Mouse (Mus musculus): ENCODE results near the gene Pth2. TPM values are rescaled to one million over a fixed set of nuclear protein-coding genes. Genes with fewer than 3 reads are reported as not detected.
A peak's percentile ranks its signal among the peaks of the same experiment; 100 is the strongest.

Pth2 gene
- polyA plus RNA-seq, 3 experiments from 2014 or later, result not detected

DNA sequence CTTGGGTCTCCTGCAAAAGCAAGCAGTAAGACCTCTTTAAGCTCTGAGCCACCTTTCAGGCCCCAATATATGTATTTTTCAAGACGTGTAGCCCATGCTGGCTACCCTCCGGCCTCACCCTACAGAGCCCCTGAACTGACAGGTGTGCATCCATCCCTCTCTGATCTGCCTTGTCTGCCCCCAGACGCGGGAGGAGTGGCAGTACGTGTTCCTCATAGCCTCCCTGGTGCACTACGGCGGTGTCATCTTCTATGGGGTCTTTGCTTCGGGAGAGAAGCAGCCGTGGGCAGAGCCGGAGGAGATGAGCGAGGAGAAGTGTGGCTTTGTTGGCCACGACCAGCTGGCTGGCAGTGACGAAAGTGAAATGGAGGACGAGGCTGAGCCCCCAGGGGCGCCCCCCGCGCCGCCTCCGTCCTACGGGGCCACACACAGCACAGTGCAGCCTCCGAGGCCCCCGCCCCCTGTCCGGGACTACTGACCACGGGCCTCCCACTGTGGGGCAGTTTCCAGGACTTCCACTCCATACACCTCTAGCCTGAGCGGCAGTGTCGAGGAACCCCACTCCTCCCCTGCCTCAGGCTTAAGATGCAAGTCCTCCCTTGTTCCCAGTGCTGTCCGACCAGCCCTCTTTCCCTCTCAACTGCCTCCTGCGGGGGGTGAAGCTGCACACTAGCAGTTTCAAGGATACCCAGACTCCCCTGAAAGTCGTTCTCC is 6.1 kb upstream of the Pth2 start:
- no peak for ATAC-seq

DNA sequence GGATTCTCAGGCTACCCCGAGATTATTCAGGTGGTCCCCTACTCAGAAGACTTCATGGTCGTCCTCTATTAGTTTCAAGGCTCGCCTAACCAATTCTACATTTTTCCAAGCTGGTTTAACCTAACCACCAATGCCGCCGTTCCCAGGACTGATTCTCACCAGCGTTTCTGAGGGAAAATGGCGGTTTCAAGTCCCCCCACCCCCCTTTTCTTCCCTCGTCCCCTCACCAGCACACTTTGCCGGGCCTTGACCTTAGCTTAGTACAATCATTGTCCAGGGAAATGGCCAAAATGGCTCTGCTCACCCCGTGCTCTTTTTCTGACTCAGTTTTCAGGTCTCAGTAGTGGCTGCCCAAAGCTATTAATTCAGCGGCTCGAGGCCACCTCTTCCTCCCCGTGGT is 5.4 kb upstream of the Pth2 start:
- no peak for ATAC-seq

DNA sequence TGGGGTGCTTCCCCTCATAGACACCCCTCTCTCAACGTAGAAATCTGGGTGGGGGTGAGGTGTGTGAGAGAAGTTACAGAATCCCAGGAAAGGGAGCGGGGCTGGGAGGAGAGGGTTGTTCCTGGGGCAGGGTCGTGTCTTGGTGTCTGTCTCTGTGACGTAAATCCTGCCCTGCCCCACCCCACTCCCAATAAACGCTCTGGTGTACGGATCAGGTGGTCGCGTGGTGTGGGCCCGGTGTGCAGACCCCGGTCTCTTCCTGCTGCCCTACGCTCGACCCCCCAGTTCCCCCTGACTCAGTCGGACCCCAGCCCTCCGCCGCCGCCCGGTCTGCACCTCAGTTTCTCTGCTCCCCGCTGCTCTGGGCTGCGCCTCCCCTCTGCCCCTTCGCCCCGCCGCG is 4.9 kb upstream of the Pth2 start:
- no peak for ATAC-seq

DNA sequence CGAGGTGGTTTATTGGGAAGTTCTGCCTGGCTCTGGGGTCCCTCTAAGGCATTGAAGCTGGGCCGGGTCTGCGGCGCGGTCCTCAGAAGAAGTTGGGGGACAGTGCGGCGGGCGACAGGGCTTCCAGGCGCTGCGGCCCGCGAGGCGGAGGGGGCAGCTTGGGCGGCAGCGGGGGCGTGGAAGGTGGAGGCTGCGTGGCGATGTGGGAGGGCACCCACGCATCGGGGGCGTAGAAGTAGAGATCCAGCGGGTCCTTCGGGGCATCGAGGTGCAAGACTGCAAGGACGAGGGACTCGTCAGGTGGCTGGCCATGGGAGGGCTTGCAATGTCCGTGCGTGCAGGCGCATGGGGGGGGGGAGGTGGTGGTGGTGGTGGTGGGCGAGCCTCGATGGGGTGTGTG is 4.4 kb upstream of the Pth2 start:
- no peak for ATAC-seq

DNA sequence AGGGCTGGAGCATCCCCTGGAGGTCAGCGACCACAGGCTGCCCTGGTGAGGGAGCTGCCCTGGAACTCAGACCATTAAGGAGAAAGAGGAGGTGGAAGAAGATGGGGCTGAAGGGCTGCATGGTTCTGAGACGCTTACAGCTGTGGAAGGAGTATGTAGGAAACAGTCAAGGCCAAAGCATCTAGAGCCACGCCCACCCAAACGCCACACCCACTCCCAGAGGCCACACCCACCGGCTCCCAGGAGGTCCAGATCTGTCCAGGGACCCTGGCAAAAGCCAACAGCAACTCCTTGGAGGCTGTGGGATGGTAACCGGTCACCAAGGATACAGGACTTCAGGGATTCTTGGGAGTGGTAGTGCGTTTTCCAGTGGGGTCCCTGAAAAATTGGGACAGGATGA is 2.2 kb upstream of the Pth2 start:
- ATAC-seq, result no peak

DNA sequence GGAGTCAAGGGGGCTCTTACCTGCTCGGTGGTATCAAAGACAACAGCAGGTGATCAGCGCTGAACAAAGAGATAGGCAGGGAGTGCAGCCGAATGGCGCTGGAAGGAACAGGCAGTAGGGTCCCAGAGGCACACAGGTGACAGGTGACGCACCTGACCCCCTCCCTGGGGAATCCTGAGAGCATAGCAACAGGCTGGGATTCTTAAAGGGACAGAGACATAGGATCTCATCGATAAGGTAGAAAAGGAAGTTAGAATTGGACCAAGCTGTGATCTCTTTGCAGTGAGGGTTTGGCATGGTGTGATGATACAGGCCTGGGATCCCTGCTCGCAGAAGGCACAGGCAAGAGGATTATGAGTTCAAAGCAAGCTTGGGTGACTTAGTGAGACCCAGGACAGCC is 1.3 kb upstream of the Pth2 start, which contains the start of gene Gfy:
Gene Gfy, minus strand, starts transcription at position 101 of the 400 bp plus-strand sequence.
- no peak for ATAC-seq

DNA sequence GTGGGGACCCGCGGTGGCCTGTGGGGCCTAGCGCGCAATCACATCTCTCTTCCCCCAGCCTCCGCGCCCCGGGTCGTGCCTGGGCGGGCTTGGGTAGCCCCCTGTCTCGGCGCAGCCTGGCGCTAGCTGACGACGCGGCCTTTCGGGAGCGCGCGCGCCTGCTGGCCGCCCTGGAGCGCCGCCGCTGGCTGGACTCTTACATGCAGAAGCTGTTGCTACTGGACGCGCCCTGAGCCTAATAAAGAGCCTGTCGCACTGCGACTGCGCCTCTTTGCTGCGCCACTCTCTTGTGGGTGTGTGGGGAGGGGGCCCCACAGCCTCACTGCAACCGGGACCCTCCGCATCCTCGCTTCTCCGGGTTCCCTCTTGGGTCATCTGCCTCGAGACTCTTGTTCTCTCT is 745 bp downstream of the Pth2 start:
- no peak for ATAC-seq

DNA sequence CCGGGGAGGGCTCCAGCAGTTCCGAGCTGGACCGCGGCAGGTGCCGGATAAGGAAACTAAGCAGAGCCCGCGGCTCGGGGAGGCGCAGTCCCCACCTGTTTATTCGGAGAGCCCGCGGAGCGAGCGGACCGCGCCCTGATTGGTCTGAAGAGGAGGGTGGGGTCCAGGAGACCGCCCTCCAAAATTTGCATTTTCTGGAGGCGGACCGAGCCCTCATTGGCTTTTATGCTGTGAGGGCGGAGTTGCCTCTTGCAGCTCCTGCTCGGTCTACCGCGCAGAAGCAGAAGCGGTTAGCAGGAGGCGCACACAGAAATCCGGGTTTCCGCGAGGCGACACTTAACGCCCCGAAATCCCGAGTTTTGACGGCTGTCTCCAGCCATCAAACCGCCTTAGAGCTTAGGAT is 1.4 kb downstream of the Pth2 start:
- peak; percentile 94 for ATAC-seq

DNA sequence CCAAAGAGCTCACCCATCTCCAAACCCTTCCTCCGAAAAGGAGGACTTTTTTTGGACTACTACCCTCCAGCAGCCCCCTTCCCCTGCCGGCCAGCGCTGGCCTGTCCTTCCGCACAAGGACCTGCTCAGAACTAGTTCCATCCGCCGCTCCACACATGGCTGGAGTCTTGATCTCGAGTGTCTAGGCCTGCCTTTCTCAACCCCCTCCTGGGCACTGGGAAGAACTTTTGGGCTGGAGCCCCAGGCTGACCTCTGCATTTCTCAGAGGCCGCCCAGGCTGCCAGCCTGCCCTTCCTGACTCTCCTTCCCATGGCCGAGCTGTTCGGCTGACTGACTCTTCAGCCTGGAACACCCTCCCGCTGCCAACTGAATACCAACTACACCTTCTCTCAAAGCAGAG is 1.8 kb downstream of the Pth2 start:
- no peak for ATAC-seq

DNA sequence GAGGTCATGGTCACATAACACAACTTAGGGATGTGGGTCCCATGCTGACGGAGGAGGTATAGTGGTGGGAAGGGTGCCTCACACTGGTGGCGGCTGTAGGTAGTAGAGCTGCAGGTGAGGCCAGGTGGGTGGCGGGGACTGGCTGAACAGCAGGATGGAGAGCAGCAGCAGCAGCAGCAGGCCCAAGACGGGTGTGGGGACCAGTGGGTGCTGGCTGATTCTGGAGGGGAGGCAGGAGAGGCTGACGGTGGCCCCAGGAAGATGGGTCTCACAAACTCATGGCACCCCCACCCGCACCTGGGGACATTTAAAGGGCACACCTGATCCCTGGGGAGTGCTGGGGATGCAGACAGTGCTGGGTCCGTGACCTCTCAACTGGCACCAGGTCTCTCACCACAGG is 2.9 kb downstream of the Pth2 start:
- ATAC-seq, result no peak

DNA sequence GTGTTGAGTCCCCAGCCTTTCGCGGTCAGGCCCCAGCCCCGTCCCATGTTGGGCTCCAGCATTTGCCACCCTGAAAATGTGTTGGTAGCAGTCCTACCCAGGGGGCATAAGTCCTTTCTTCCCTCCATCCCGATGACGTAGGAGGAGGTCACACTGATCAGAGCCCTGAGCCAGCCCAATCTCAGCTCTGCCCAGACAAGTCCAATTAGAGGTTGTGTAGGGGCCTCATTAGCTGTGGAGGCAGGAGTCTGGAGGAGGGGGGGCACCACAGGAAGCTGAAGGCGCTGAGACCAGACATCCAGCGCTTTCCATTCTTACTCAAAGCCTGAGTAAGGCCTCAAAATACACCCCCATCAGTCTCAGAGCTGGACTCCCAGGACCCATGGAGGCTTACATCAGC is 5.1 kb downstream of the Pth2 start:
- ATAC-seq, result no peak

DNA sequence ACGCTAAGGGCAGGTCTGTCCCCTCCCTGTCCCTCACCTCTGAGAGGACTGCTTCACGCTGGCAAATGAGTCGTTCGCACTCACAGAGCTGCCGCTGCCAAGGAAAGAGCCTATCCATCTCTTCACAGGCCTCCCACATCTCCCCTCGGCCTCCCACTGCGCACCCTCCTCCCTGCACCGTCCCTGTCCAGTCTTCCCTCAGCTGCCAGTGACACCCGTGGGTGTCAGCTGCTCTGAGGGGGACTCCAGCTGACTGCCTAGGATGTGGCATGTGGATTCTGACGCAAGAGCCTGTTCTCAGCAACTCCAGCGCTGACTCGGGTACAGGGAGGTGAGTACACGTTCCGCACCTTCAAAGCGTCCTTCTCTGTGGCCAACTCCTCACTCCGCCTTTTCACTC is 8.8 kb downstream of the Pth2 start:
- no peak for ATAC-seq

DNA sequence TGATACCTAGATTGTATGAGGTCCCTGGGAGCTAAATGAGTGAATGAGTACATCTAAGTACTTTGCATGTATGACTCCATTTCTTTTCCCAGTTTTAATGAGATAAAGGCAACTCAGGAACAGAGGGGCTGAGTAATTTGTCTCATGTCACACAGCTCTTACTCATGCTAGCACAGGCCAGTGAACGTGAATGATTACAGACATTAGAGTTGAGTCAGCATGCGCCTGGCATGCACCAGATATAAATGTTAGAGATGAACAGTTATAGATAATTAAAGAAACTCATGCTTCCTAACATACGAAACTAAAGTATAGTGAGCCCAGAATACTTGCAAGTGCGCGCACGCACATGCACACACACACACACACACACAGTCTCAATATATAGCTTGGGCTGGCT is 9.4 kb downstream of the Pth2 start:
- ATAC-seq, result no peak

DNA sequence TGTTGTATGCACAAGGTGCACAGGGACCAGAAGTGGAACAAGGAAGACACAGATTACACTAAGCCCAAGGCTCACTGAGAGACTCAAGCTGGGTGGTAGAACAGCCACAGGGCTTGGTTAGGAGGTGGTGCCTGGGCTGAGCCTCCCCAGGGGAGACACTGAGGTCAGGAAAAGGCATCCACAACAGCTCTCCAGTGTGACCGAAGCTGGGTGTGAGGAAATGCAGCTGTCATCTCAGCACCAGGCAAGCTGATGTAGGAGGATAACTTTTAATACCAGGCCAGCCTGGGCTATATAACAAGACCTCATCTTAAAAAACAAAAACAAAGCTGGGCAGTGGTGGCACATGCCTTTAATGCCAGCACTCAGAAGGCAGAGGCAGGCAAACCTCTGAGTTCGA is 10.4 kb downstream of the Pth2 start:
- ATAC-seq, result no peak

DNA sequence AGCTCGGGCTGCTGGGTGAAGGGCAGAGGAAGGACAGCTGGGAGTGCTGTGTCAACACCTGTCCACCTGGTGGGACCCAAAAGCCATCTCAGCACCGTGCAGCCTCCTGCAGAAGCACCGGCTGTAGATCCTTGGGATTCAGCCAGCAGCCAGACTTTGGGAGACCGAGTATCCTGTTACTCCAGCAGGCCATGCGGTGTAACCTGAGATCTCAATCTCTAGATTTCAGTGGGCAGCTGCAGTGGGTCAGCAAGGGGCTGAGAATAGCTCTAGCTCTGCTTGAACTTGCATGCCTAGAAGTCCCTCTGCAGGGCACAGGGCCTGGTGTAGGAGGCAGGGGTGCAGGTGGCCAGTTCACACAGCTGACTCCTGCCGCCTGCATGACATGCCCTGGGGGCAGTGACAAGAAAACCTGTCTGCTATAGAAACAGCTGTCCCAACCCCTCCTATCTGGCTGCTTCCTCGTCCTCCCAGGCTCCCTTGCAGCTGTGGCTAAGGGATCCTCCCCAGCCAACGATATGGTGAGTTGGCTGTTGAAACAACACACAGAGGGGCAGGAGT is 11.1 kb downstream of the Pth2 start:
- no peak for ATAC-seq

DNA sequence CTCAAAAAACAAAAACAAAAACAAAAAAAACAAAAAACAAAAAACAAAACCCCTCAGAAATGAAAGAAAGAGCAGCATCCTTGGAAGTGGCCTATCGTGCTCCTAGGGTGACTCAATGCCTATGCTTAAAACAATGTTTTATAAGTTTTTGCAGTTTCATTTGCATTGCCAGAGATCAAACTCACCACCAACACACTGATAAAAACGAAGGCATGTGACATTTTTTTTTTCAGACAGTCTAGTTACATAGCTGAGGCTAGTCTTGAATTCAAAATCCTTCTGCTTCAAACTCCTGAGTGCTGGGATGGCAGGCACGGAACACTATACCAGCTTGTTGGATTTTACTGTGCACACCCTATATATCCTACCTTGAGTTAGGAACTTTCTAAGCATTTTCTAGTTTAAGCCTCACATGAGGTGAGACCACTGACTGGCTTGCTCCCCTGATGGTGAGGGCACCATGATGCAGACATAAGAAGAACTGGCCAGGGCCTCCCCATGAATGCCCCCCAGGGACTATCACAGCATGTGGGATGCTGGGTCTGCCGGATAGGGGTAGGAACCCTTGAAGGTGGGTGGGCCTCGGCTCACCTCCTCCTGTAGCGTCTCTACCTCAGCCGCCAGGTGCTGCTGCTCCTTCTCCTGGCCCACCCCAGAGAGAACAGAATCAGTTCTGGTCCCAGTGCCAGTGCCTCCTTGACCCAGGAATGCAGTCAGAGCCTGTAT is 12.0 kb downstream of the Pth2 start:
- ATAC-seq, result no peak

DNA sequence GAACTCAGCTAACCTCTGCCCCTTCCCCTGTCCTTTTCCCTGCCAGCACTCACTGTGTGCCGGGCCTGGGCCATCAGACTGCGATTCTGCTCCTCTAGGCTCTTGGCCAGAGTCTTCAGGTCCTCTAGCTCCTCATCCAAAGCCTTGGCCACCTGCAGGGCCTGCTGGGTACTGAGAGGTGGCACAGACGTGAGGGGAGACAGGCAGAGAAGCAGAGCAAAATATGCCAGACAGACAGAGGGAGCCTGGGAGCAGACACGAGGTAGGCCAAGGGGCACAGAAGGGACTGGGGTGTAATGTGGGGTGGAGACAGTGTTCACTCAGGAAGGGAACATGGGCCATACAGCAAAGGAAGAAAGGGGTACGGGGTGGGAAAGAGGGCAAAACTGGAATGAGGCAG is 12.6 kb downstream of the Pth2 start:
- ATAC-seq, result no peak

DNA sequence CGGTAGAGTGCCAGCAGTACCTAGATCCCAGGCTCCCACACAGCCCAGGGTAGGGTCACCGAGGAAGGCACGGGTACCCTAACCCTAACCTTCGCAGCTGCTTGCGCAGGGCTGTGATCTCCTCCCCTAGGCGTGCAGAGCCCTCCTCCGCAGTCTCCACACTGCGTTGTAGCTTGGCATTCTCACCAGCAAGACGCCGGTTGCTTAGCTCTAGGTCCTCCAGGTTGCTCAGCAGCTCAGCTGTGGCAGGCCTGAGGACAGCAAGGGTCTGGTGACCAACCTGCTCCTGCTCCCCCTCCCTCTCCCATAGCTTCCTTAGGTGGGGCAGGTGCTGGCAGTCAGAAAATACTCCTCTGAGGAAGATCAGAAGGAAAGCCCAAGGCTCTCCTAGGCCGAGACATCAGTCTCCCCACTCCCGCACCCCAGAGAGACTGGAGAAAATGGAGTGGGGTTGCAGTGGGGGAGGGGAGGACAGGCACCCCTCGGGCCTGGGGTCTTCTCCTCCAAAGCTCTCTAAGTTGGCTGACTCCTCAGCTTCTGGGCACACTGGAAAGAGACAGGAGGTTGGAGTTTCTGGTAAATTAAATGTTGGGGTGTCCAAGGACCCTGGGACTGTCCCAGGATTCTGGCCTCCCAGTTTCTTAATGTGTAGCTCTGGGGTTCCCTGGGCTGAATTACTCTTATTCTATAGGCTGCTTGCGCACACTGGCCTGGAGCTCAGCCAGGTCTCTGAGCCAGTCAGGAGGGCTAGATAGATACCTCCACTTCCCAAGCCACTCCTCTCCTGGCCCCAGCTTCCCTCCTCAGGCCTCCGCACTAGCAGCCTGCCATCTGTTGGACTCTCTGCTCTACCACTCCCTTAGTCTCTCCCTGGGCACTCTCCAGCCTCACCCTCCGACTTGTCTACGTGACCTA is 13.3 kb downstream of the Pth2 start:
- no peak for ATAC-seq

DNA sequence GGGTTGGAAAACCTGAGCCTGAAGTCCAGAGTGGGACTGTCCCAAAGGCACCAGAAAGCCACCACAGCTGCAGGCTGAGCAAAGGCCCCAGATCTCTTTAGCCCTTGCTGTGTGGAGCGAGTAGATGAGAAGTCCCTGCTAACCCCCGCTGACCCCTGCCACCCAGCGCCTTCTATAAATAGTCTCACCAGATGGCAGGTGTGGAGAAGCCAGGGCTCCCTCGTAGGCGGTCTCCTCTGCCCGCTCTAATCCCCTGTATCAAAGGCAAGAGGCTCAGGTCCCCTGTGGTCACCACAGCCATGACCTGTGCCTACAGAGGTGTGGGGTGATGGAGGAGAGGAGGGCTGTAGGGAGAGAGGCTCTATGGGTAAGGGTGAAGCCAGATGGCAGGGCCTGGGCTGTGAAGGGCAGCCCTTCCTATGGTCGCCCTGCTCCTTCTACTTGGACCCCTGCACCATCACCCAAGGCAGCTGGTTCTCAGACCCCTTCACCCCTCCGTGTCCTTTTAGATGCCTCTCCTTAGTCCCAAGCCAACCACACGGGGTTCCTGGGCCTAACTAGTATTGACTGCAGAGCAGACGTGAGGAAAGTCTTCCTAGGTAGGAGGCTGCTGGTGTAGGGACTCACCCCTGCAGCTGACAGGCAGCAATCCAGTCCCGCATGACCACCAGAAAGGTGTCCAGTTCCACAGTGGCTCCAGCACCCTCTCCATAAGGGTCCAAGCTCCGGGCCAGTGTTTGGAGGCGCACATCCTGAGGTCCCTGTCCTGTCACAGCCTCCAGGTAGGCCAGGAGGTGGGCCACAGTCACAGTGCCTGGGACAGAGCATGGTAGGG is 14.8 kb downstream of the Pth2 start:
- no peak for ATAC-seq

DNA sequence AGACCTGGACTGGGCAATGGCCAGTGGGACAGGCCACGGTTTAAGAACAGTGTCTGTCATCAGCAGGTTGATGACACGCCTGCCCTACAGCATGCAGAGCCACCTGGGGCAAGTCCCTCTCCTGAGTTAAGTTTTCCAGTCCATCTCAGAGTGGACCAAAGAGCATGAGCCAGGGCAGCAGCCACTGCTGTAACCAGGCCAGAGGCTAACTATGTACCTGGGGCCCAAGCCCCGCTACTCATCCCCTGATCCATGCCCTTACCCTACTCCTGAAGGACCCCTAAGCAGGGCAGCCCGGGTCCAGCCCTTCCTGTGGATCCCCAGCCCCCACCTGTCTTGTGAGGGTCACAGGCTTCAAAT is 15.4 kb downstream of the Pth2 start:
- ATAC-seq, result no peak

DNA sequence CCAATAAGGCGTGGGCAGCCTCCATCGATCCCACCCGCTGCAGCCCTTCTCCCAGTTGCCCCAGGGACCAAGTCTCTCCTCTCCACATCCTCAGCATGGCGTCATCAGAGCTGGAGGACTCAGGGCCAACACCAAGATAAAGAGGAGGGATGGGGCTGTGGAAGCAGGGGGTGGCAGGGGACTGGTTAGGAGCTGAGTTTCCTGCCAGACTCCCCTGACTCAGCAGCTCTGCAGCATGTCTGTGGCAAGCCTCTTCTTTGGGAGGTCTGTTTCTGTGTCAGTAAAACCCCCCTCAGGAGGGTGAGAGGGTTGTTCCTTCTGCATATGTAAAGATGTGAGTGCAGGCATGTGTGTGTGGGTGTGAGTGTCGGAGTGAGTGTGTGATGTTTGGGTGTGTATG is 16.2 kb downstream of the Pth2 start:
- no peak for ATAC-seq

DNA sequence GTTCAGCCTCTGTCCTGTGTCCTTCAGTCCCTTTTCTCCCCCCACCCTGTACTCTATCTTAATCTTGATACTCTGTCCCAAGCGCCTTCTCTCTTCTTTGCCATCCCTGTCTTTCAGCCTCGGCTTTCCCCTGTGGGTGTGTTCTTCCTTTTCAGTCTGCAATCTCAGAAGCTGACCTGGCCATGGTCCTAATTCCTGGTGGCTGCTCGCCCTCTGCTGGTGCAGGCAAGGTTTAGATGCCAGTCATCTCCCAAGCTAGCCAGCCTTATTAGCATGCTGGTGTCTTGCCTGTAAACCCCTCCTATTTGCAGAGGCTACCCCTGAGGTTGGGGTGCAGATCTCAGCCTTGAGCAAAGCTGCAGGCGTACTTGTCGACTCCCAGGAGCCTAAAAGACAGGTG is 17.6 kb downstream of the Pth2 start:
- peak; percentile 60 for ATAC-seq

Measured in inflammation-experienced regulatory T-cells, adult 6 months (primary cell).